Mouse (Mus musculus) erythroid progenitor cell, adult 5-6 weeks (primary cell): ENCODE data around the gene Dchs2. TPM values are rescaled to one million over a fixed set of nuclear protein-coding genes. Genes with fewer than 3 reads are reported as not detected.

Experiments
- ATAC-seq: replicated peaks from 2 replicates; pipeline ENCODE4 v1.8.0; 2016; ENCODE audit warnings: moderate number of reproducible peaks, mild to moderate bottlenecking, moderate TSS enrichment, inconsistent platforms; ENCODE audit not compliant: poor library complexity, low FRiP score, severe bottlenecking
- total RNA-seq, 2 experiments: library from RNA; stranded (forward) in 1 of 2; stranded (reverse) in 1 of 2; fragments of 150-400 nt in 1 of 2; fragments of 186-747, 209-891 nt in 1 of 2; gene quantifications; 2 replicates each; pipeline versions ENCODE4 v1.2.3 to v1.2.4; 2015 to 2017; ENCODE audit warnings: low replicate concordance in 2 of 2

Gene Dchs2
- total RNA-seq, 2 experiments from 2014 or later = not detected

- ATAC-seq = no peak
Observed at GRCm38 (mm10) chr3:83368500-83369068, 240.8 kb downstream of the Dchs2 start.

DNA sequence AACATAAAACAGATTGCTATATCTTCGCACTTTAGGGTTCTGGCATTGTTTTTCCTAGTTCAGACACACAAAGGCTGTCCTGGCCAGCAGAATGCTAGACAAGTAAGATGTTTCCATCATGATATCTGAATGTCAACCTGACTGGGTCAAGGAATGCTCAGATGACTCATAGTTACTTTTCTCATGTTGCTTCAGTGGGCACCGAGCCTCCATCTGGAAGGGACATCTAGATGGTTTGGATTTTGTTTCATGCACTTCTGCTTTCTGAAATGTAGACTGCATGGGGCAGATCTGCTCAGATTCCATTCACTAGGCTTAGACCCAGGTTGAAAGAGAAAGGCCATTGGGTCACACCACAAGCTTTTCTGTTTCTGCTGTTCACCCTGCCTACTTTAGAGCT, 242.1 kb downstream of the Dchs2 start:
- no peak for ATAC-seq

GRCm38 (mm10) chr3:83374333-83374732, 246.6 kb downstream of the Dchs2 start:
- no peak for ATAC-seq

GRCm38 (mm10) chr3:83376834-83377233, 249.1 kb downstream of the Dchs2 start:
- no peak for ATAC-seq

Other genes starting within 250 kb of the Dchs2 start
- not detected in 2 replicates for gene Lrat, start 224.0 kb upstream of the Dchs2 start, total RNA-seq (2015; ENCODE audit: low replicate concordance)
- gene Lrat, start 224.0 kb upstream of the Dchs2 start, total RNA-seq (2017; ENCODE audit: low replicate concordance) = not detected in 2 replicates
- not detected in 2 replicates for gene Fgg, start 120.2 kb upstream of the Dchs2 start, total RNA-seq (2015; ENCODE audit: low replicate concordance)
- gene Fgg, start 120.2 kb upstream of the Dchs2 start, total RNA-seq (2017; ENCODE audit: low replicate concordance) = not detected in 2 replicates
- not detected in 2 replicates for gene Fga, start 101.9 kb upstream of the Dchs2 start, total RNA-seq (2015; ENCODE audit: low replicate concordance)
- gene Fga, start 101.9 kb upstream of the Dchs2 start, total RNA-seq (2017; ENCODE audit: low replicate concordance) = not detected in 2 replicates
- not detected in 2 replicates for gene Fgb, start 78.1 kb upstream of the Dchs2 start, total RNA-seq (2015; ENCODE audit: low replicate concordance)
- not detected in 2 replicates for gene Fgb, start 78.1 kb upstream of the Dchs2 start, total RNA-seq (2017; ENCODE audit: low replicate concordance)
- 8.8 and 39.3 TPM in 2 replicates for gene Plrg1, start 72.4 kb upstream of the Dchs2 start, total RNA-seq (2015; ENCODE audit: low replicate concordance)
- 25.6 and 28.5 TPM in 2 replicates for gene Plrg1, start 72.4 kb upstream of the Dchs2 start, total RNA-seq (2017; ENCODE audit: low replicate concordance)